Mouse (Mus musculus): ENCODE measurements around the gene Sf1.

DNA sequence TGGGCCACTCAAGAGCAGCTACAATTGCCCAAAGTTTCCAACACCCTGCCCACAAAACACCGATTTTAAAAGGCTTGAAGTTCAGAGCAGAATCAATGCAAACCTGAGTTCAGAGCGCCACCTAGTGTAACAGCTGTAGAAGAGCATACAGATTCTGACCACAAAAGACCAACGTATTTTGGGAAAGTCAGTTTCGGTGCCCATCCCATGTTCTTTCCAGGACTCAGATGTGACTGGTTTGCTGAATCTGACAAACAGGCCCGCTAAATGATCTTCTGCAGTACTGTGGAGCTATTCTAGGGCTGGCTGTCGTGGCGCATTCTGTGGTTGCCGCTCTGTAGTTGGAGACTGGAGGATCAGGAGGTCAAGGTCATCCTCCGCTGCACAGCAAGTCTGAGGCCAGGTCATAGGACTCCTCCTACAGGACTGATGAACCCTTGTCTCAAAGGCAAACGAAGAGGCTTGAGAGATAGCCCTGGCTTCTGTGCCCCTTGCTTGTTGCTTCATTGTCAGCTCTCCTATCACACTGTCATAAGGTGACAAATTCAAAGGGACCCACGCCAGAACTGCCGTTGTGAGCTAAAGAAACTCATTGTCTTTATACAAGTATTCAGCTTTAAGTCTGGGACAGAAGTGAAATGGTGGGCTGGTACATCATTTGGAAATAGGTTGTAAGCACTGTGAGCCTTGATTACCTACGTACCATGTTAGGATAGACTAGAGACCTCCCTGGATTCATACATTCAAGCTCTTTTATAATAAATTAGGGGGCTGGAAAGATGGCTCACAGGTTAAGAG lies 31.6 kb upstream of the Sf1 start:
- TF ChIP-seq POLR2A (IDR thresholded peaks at IDR 0.05; ENCODE audit: borderline replicate concordance, low read depth, low read length) (no peak), CTCF (IDR thresholded peaks at IDR 0.05; ENCODE audit: low read depth, low read length) (no peak)

Measured in bone marrow macrophage, adult 2 months (primary cell).